Mouse (Mus musculus) forebrain, embryonic 13.5 days (tissue): ENCODE data around the gene Mgat1. TPM values are rescaled to one million over a fixed set of nuclear protein-coding genes. Genes with fewer than 3 reads are reported as not detected.

Experiments
- ATAC-seq: fragments of 200-750 bp; cut with Nextera tagmentation; 2 replicates; pipeline ENCODE4 v1.8.0; 2017
- H3K27ac ChIP-seq: fragments of 300-500 bp; sonication (generic); 2 replicates; pipeline ENCODE4 v1.5.1; 2015; ENCODE audit warnings: inconsistent platforms, mild to moderate bottlenecking, moderate library complexity
- H3K27me3 ChIP-seq: fragments of 300-500 bp; sonication (generic); 2 replicates; pipeline ENCODE4 v1.6.1; 2015; ENCODE audit warnings: mild to moderate bottlenecking, inconsistent platforms
- H3K36me3 ChIP-seq: fragments of 300-500 bp; sonication (generic); 2 replicates; pipeline ENCODE4 v1.6.1; 2015; ENCODE audit warnings: mild to moderate bottlenecking, inconsistent platforms; ENCODE audit not compliant: poor library complexity, severe bottlenecking
- H3K4me1 ChIP-seq: fragments of 300-500 bp; sonication (generic); 2 replicates; pipeline ENCODE4 v1.6.1; 2015; ENCODE audit warnings: inconsistent platforms
- H3K4me2 ChIP-seq: fragments of 300-500 bp; sonication (generic); 2 replicates; pipeline ENCODE4 v1.6.1; 2015; ENCODE audit warnings: inconsistent platforms, mild to moderate bottlenecking, moderate library complexity
- H3K4me3 ChIP-seq: fragments of 300-500 bp; sonication (generic); 2 replicates; pipeline ENCODE4 v1.5.1; 2015; ENCODE audit warnings: mild to moderate bottlenecking, inconsistent platforms
- H3K9ac ChIP-seq: fragments of 300-500 bp; sonication (generic); 2 replicates; pipeline ENCODE4 v1.6.1; 2015; ENCODE audit warnings: mild to moderate bottlenecking, inconsistent platforms
- H3K9me3 ChIP-seq: fragments of 300-500 bp; sonication (generic); replicated peaks from 2 replicates; pipeline ENCODE4 v1.6.1; 2016; ENCODE audit warnings: inconsistent platforms
- WGBS: fragments of 180-500 bp; shearing (Covaris S2); methylation state at CpG from one replicate; pipeline ENCODE4 v1.1.7; 2015; 5-methylcytosine and 5-hydroxymethylcytosine counted together
- polyA plus RNA-seq: library from polyadenylated mRNA; unstranded; fragments of >200 nt; fragmentation: Nextera tagmentation; extraction: Ambion mirVana; gene quantifications from 2 replicates; pipeline ENCODE4 v1.2.1, GENCODE M21; 2015

Gene Mgat1
- polyA plus RNA-seq, 1 experiment from 2014 or later = 25.5 TPM

DNA sequence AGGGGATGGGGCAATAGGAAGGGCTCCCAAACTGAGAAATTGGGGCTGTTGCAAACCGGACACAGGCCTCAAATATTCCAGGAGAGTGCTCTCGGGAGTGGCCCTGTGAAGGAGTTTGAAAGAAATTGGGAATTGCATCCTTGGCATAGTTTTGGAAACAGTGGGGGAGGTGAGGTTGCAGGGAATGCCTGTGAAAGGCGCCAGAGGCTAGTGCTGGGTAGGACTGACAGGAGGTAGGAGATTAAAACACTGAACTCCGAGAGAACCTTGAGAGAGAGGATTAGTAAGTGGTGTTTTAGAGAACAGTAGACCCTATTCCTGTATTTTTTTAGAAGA lies 572 bp downstream of the Mgat1 start:
- WGBS = 0% methylated on average over 4 of the region's 4 CpGs
- no peaks in the 10 kb centered on the region for H3K36me3 ChIP-seq
- H3K27ac ChIP-seq = peak overlapping the region; percentile 92; the same call in 1 of the 2 replicates
- no peaks in the 10 kb centered on the region for H3K27me3 ChIP-seq
- H3K4me1 ChIP-seq = peaks cover 28% of the 10 kb centered on the region
- H3K4me2 ChIP-seq = peak overlapping the region; percentile 69
- H3K4me3 ChIP-seq = peak overlapping the region; percentile 65
- no peak; the same call in 1 of the 2 replicates for ATAC-seq
- no peaks in the 10 kb centered on the region for H3K9me3 ChIP-seq
- peak overlapping the region; percentile 78 for H3K9ac ChIP-seq

DNA sequence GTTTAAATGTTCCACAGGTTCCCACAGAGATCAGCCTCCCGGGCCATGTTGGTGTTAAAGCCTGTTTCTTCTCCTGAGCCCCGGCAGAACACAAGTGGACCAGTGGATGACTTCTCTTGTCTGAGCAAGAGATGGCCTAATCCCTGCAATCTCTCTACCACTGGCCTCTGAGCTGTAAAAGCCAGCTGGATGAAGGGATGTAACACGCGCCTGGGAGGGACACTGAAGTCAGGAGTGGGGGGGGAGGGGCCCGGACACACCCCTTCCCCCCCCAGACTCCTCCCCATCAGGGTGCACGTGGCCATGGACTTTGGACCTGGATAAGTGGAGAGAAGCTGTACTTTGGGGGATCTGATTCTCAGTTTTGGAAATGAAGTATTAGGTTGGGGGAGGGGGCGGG lies 1.2 kb downstream of the Mgat1 start:
- H3K4me1 ChIP-seq = peaks cover 34% of the 10 kb centered on the region

DNA sequence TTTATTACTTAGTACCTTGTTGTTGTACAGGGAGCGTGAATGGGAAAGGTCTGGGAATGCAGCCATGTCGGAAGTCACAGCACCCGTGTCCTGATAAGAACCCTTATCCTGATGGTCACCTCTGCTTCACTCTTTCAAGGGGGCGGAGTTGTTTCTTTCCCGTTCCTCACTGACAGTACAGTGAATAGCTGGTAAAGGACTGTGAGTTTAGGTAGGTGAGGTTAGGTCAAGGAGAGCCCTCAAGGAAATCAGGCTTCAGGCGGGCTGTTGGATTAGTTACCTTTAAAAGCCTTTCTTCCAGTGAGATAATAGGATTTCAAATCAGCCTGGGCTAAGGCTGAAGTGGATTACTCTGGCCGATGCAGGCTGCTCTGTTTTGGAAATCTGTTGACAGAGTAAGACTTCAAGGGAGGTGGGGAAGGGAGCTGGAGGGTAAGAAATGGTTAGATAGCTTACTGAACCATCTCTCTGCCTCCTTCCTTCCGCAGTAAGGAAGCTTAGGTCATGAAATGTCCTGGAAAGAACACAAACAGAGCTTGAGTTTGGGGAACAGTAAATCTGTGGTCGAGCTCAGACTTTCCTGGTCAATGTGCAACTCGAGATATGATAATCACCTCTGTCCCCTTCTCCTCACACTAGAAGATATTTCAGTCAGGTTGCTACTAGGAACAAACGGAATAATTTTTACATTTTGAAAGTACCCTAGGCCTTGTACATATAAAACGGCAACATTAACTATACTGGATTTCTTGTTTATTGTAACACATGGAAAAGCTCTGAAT lies 1.8 kb downstream of the Mgat1 start:
- no peak for ATAC-seq
- no peak overlapping the region for H3K4me3 ChIP-seq
- peaks cover 39% of the 10 kb centered on the region for H3K4me1 ChIP-seq
- no peaks in the 10 kb centered on the region for H3K36me3 ChIP-seq
- H3K9me3 ChIP-seq = no peaks in the 10 kb centered on the region
- peak overlapping the region; percentile 37; the same call in 1 of the 2 replicates for H3K9ac ChIP-seq
- 30% methylated on average over 12 of the region's 12 CpGs for WGBS
- no peaks in the 10 kb centered on the region for H3K27me3 ChIP-seq
- no peak overlapping the region for H3K27ac ChIP-seq
- peak overlapping the region; percentile 69 for H3K4me2 ChIP-seq

More for the DNA sequence above, 1.2 kb downstream of the Mgat1 start:
- Histone ChIP-seq H3K27me3 (no peaks in the 10 kb centered on the region), H3K4me2 (peak overlapping the region; percentile 69), H3K36me3 (no peaks in the 10 kb centered on the region), H3K27ac (no peak overlapping the region), H3K4me3 (peak overlapping the region; percentile 19), H3K9me3 (no peaks in the 10 kb centered on the region), H3K9ac (peak overlapping the region; percentile 43; the same call in 1 of the 2 replicates)
- WGBS = 20% methylated on average over 7 of the region's 7 CpGs
- ATAC-seq = no peak

DNA sequence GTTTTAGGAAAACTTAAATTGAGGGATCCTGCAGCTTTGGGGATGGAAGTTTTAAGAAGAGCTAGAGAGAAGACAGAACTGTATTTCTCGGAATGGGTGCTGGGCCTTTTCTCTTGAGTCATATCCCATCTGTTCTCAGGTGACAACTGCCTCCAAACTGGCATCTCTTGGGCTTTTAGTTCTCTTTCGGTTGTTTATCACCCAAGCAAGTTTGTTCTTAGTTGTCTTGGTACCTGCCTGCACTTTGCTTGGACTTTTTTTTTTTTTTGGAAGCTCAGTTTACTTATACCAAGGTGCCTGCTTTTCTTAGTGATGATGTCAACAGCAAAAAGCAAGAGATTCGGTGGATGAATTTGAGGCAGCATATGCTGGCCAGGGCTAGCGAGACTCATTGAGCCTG lies 2.5 kb downstream of the Mgat1 start:
- no peak overlapping the region for H3K4me2 ChIP-seq
- ATAC-seq = no peak
- H3K4me1 ChIP-seq = peaks cover 46% of the 10 kb centered on the region
- H3K36me3 ChIP-seq = no peaks in the 10 kb centered on the region
- no peaks in the 10 kb centered on the region for H3K9me3 ChIP-seq
- H3K4me3 ChIP-seq = no peak overlapping the region
- no peak overlapping the region for H3K27ac ChIP-seq
- no peaks in the 10 kb centered on the region for H3K27me3 ChIP-seq
- no peak overlapping the region for H3K9ac ChIP-seq
- WGBS = 85% methylated on average over 4 of the region's 4 CpGs

DNA sequence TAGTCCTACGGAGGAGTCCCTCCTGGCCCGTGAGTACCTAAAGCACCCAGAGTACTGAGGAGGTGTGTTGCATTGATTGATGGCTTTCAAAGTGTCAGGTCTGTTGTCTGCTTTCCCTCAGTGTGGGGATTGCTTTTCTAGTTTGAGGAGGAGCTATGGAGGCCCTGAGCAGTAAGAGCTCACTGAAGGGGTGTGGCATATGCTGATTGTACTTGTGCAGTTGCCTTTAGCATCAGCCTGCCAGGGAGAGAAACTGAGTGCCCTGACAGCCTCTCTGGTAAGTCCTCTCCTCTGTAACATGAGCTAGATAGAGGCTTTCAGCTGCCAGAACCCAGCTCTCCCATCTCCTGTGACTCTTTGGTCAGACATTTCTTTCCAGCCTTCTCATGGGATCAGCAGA lies 3.3 kb downstream of the Mgat1 start:
- Histone ChIP-seq H3K9ac (no peak overlapping the region), H3K4me3 (no peak overlapping the region), H3K27ac (no peak overlapping the region), H3K36me3 (no peaks in the 10 kb centered on the region), H3K4me2 (no peak overlapping the region), H3K4me1 (peaks cover 47% of the 10 kb centered on the region), H3K9me3 (no peaks in the 10 kb centered on the region), H3K27me3 (no peaks in the 10 kb centered on the region)
- ATAC-seq = no peak
- 84% methylated on average over 2 of the region's 2 CpGs for WGBS

DNA sequence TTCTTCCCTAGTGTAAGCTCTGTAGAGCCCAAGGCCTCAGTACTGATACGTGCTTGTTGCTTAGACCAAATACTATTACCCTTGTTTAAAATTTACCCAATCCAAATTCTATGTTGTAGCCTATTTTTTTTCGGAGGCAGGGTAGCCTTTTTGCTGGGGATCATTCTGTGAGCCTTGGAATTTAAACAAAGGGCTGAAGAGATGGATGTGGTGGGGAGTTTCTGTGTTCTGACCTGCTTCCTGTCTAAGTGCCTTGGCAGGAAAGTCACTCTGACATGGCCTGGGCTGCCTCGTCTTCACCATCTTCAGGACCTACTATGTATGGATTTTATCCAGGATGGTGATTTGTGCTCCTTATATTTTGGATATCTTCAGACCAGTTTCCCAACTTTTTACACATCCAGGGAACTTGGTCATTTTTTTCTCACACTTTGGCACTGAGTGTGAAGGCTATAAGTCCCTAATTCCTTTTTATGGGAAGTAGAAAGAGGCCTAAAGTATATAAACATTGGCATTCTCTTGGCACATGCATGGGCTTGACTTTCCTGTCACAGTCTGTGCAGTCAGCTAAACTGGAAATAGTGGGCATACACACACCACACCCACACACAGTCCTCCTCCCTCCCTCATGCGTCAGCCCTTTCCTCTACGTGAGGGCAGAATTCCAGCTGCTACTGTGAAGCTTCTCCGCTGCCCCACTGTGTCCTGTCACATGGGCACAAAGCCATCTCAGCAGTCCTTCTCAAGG lies 4.4 kb downstream of the Mgat1 start:
- Histone ChIP-seq H3K36me3 (peaks cover 6% of the 10 kb centered on the region; the same call in 1 of the 2 replicates), H3K4me2 (no peak overlapping the region), H3K27me3 (no peaks in the 10 kb centered on the region), H3K4me3 (no peak overlapping the region), H3K4me1 (peaks cover 41% of the 10 kb centered on the region), H3K9ac (no peak overlapping the region), H3K9me3 (no peaks in the 10 kb centered on the region), H3K27ac (no peak overlapping the region)
- WGBS = 59% methylated on average over 6 of the region's 6 CpGs
- no peak for ATAC-seq

DNA sequence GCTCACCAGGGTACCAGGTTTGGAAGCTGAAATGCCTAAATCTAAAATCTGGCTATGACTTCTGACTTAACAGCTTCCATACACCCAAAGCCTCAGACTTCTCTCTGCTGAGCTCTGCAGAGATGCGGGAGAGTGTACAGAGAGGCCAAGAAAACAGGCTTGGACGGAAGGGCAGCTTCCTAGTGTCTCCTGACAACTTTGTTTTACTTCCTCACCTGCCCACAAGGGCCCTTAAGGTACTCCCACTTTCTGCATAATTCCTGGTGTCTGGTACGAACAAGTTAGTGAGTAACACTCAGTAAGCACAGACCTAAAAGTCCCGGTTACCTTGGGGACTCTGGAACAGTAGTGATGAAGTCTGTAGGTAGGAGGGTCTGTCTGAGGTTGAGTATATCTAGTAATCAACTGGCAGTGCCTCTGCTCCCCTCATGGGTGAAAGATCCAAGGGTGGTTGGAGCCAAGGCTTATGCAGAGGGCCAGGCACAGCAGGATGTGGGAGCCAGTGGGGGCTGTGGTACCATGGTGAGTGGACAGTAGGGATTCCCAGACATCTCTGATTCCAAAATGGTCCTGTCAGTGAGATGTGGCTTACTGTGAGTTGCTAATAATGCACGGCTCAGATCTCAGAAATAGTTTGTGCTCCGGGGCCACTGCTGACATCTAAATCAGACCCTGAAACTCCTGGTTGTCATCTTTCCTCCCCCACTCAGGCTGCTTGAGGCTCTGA lies 5.1 kb downstream of the Mgat1 start:
- Histone ChIP-seq H3K9ac (no peak overlapping the region), H3K27me3 (no peaks in the 10 kb centered on the region), H3K27ac (no peak overlapping the region), H3K4me3 (no peak overlapping the region), H3K4me1 (peaks cover 41% of the 10 kb centered on the region), H3K9me3 (no peaks in the 10 kb centered on the region), H3K36me3 (peaks cover 14% of the 10 kb centered on the region), H3K4me2 (no peak overlapping the region)
- no peak for ATAC-seq
- WGBS = 74% methylated on average over 6 of the region's 6 CpGs

DNA sequence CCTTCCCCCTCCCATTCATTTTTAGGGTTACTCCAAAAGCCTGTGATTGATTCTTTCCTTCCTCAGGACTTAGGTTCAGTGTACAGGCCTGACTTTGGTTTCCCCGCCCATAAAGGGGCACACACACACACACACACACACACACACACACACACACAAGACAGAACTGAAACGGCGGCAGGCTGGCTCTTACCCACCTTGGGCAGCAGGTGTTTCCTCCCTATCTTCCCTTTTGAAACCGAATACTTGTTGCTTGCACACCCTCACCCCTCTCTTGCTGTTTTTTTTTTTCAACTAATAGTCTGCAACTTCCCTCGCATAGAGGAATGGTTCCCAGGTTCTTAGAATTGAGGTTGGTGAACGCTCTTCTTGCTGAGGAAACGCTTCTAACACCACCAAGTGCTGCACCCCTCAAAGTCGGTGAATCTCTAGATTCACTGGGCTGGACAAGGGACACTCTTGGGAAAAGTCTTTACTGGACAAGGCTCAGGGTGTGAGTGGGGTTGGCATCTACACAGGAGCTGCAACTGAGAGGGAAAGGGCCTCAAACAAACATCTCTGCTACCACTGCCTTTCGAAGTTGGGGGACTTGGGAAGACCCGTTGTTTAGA lies 5.9 kb downstream of the Mgat1 start:
- H3K27ac ChIP-seq = no peak overlapping the region
- 29% methylated on average over 10 of the region's 10 CpGs for WGBS
- peak overlapping the region; percentile 83 for H3K9ac ChIP-seq
- no peak for ATAC-seq
- no peaks in the 10 kb centered on the region for H3K9me3 ChIP-seq
- peak overlapping the region; percentile 84 for H3K4me2 ChIP-seq
- H3K4me1 ChIP-seq = peaks cover 38% of the 10 kb centered on the region
- peak overlapping the region; percentile 63 for H3K4me3 ChIP-seq
- peaks cover 21% of the 10 kb centered on the region for H3K36me3 ChIP-seq
- H3K27me3 ChIP-seq = no peaks in the 10 kb centered on the region

DNA sequence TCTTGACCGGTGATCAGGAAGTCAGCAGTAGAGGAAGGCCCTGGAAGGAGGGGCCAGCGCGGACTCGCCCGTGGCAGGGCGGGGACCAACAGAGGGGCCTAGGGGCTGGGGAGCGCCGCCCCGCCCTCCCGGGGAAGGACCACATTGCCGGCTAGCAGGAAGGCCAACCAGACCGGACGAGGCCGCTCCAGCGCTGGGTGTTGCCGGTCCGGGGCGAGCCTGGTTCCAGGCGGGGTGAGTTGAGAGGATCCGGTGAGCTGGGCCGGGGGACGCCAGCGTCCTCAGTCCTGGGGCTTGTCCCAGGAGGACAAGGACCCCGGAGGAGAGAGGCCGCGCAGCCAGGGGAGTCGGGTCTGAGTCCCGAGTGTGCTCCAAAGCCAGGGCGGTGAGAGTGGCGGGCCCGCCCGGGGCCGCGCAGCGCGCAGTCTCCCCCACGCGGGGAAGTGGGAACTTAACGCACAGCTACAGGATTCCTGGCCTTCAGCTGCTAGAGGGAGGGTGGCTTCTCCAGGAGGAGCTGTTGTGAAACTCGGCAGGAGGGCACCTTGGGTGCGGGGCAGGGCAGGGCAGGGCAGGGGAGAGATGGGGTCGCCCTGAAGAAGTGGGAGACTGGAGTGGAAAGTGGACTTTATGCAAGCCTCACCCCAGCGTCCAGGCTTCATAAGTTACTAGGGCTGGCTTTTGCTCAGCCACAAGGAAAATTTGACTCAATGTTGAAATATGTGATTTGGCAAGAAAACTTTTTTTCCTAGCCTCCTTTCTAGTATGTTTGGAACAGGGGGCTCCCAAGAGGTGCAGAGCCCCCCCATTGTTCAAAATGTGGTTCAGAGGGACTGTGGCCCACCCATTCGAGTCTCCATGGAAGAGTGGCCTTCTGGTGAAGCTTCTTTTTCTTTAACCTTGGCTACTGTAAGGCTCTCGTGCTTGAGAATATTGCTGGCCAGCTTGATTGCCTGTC lies 6.7 kb downstream of the Mgat1 start:
- peak overlapping the region; percentile 83 for H3K9ac ChIP-seq
- no peaks in the 10 kb centered on the region for H3K9me3 ChIP-seq
- WGBS = 2% methylated on average over 40 of the region's 45 CpGs
- H3K4me1 ChIP-seq = peaks cover 30% of the 10 kb centered on the region
- peak overlapping the region; percentile 63 for H3K4me3 ChIP-seq
- ATAC-seq = peak; percentile 95
- H3K27ac ChIP-seq = peak overlapping the region; percentile 48; the same call in 1 of the 2 replicates
- peaks cover 29% of the 10 kb centered on the region for H3K36me3 ChIP-seq
- peak overlapping the region; percentile 84 for H3K4me2 ChIP-seq
- H3K27me3 ChIP-seq = no peaks in the 10 kb centered on the region

DNA sequence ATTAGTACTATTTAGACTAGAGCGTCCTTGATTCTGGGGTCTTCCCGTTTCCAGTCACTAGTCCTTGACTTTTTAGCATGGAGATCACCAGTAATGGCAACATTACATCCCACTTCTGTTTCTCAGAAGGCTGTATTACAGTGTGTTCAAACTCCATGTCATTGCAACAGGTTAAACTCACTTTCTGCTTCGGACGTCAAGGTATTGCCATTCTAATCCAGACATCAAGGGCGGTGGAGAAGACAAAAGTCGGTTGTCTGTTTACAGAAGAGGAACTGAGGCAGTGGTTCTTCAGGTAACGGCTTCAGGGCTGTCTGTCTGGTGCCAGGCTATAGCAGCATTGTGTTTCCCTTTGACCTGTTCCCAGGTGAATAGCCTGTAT lies 7.4 kb downstream of the Mgat1 start:
- Histone ChIP-seq H3K27me3 (no peaks in the 10 kb centered on the region), H3K36me3 (peaks cover 30% of the 10 kb centered on the region), H3K4me1 (peaks cover 27% of the 10 kb centered on the region), H3K4me2 (peak overlapping the region; percentile 84), H3K4me3 (peak overlapping the region; percentile 63; the same call in 1 of the 2 replicates), H3K9me3 (no peaks in the 10 kb centered on the region), H3K9ac (peak overlapping the region; percentile 83), H3K27ac (no peak overlapping the region)
- no peak for ATAC-seq
- WGBS = 77% methylated on average over 7 of the region's 7 CpGs

DNA sequence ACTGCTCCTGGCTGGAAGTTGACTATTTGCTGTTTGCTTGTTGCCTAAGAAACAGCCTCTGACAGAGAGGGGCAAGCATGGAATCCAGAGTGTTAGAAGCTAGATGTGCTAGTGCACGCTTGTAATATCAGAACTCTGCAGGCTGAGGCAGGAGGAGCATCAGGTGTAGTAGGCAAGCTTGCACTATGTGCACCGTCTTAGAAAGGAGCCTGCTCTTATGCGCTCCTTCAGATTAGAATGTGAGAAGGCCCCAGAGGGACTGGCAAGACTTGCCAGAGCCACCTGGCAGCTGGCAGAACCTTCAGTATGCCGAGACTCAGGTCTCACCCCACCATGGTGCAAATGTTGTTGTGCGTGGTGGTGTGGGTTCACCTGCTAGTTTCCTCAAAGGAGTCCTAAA lies 8.1 kb downstream of the Mgat1 start:
- Histone ChIP-seq H3K27ac (no peak overlapping the region), H3K4me2 (no peak overlapping the region), H3K27me3 (no peaks in the 10 kb centered on the region), H3K4me3 (no peak overlapping the region), H3K4me1 (peaks cover 23% of the 10 kb centered on the region), H3K9me3 (no peaks in the 10 kb centered on the region), H3K36me3 (peaks cover 33% of the 10 kb centered on the region), H3K9ac (no peak overlapping the region)
- ATAC-seq = no peak
- WGBS = 93% methylated on average over 5 of the region's 5 CpGs
